Mouse (Mus musculus): Measurements from ENCODE around the gene Myo9a.

Myo9a gene

GRCm38 (mm10) chr9:59750267-59751065 is at the start of gene Myo9a, which contains the start of gene Senp8:
Gene Myo9a (plus strand): TSS chr9:59750896.
Gene Senp8 (minus strand): TSS chr9:59750710.
- DNase-seq: peak; percentile 99 to 100

DNA sequence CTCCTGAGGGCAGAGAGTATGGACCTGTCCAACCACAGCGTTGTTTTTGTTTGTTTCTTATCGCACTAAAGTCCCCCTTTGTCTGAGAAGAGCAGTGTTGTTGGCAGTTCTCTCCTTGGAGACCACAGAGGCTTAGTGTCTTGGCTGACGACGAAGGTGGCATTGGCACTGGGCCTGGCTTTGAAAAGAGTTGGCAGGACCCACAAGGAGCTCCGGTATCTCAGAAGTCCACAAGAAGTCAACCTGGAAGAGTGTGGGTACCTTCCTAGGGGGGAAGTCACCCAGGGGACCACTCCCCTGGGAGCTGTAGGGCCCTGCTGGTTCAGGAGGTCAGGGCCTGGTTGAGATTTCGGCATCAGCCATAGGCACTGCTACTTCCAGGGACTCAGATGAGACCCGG is 49.6 kb upstream of the Myo9a start:
- DNase-seq: peak in 1 of 2 experiments; percentile 52

DNA sequence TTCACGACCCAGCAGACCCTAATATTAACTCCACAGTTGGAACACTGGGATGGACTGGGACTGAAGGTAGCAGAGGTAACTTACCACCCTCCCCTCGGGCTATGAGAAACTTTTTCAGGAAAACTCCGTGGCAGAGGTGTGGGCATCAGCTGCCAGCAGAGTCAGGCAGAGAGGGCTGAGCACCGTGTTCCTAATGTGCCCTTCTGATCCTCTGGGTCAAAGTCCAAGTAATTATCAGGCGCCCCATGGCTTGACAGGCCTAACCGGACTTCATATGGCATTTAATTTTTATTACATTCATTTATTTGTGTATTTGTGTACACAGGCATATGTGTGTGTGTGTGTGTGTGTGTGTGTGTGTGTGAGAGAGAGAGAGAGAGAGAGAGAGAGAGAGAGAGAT is 47.6 kb upstream of the Myo9a start:
- DNase-seq: no peak

GRCm38 (mm10) chr9:59706850-59707825 is 43.6 kb upstream of the Myo9a start:
- DNase-seq: peak; percentile 57 to 84

DNA sequence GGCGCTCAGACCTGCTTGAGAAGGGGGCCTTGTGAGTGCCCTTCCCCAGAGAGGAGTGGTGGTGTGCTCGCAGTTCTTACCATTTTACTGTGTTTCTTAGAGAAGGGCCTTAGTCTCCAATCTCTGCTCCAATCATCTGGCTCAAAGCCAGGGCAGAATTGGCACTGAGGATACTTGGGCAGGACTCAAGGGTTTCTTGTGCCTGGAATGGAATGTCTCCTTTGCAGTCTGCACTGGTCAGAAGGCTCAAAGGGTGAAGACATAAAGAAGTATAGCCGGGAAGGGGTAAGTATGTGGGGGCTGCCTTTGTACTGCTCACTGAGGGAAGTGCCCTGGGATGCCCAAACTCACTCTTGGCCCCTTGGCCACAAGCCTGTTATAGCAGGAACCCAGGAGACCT is 41.5 kb upstream of the Myo9a start:
- DNase-seq: peak; percentile 84 to 88

GRCm38 (mm10) chr9:59716275-59716898 is 34.3 kb upstream of the Myo9a start:
- DNase-seq: peak; percentile 38 to 71

- peak; percentile 39 to 74 for DNase-seq
Measured at GRCm38 (mm10) chr9:59718237-59718636, 32.5 kb upstream of the Myo9a start.

DNA sequence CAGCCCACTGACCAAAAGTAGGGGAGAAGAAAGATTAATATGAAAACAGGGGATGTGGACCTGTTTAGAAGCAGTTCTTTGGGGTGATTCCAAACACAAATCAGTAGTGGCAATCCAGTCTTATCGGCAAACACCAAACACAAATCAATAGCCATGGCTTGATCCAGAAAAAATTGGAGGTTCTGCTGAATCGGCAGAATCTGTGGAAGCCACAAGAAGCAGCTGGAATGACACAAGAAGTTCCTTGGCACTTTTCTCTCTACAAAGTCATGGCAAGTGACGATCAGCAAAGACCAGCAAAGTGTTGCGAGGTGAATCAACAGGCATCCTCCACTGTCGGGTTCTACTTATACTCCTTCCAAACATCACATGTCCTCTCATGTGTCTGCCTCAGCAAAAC is 29.6 kb upstream of the Myo9a start:
- no peak for DNase-seq

- DNase-seq: peak; percentile 54 to 79
Measured at GRCm38 (mm10) chr9:59723096-59723657, 27.5 kb upstream of the Myo9a start.

DNA sequence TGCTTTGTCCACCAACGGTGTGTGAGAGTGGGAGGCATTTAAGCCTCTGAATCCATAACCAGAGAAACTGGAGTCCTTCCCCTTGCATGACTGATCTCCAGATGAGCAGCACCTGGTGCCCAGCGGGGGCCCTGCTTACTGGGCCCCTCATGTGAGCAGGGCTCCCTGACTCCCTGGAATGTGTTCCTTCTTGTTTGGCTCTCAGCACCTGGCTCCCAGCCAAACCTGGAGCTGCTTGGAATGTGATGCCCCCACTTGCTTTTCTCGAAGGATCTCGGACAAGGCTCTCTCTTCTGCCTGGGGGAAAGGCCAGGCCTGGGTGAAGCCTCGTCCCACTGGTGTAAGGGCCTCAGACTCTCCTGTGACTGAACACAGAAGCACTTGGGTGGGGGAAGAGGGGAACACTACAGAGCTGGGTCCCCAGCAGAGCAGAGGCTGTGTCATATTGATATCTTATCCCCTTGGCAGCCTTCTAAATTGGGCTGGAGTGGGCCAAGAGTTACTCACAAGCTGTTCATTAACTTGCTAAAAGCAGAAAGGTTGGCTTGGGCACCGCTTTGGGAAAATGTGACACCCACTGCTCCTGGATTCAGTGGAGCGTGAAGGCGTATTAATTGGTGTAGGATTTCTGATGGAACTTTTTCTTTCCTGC is 26.8 kb upstream of the Myo9a start:
- DNase-seq: peak; percentile 67 to 83

DNA sequence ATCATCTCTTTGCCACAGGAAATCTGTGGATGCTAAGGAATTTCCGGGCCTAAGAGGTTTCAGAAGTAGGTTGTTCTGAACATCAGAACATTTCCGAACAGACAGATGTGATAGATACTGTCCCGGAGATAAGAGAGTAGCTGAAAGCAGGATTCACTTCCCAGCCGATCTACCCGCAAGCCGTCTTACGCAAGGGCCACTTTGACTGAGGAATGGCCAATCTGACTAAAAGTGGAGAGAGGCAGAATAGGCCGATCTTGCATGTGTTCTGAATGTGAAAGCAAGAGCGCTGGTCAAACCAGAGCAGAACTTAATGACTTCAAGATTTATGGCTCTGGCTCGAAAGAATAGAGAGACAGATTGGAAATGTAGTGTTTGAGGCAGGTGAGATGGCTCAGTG is 25.2 kb upstream of the Myo9a start:
- DNase-seq: peak in 1 of 2 experiments; percentile 22

DNA sequence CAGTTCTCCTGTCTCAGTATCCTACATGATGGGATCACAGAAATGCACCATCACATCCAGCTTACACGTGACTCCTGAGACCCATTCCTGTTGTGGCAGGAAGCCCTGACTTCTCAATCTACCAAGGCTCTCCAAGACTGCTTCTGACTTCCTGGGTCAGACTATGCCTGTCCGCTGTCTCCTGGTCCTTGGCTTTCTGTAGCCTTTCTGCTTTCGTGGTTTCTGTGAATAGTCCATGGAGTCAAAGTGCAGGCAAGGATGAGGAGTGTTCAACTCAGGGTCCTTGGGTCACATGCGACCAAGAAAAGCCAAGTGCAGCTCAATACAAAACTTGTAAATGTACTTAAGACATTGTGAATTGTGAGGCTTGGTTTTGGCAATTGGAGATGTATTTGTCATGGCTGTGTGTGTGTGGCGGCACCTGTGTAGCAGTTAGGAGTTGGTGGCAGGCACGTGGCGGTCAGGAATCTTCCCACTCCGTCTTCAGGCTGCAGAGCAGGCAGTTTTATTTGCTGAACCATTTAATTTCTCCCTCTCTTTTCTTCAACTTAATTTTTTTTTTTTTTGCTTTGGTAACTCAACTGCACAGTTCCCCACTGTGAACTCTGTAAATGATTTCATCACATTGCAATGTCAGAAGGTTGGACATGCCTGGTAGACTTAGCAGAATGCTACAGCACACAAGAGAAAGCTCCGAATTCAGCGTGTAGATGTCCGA is 23.0 kb upstream of the Myo9a start:
- DNase-seq: no peak

GRCm38 (mm10) chr9:59731136-59731535 is 19.6 kb upstream of the Myo9a start:
- DNase-seq: no peak

- DNase-seq: no peak
Measured at GRCm38 (mm10) chr9:59733075-59733474, 17.6 kb upstream of the Myo9a start.

- DNase-seq: no peak
Measured at GRCm38 (mm10) chr9:59735394-59735793, 15.3 kb upstream of the Myo9a start.

- no peak for DNase-seq
Measured at GRCm38 (mm10) chr9:59740593-59740992, 10.1 kb upstream of the Myo9a start.

- no peak for DNase-seq
Measured at GRCm38 (mm10) chr9:59743903-59744302, 6.8 kb upstream of the Myo9a start.

DNA sequence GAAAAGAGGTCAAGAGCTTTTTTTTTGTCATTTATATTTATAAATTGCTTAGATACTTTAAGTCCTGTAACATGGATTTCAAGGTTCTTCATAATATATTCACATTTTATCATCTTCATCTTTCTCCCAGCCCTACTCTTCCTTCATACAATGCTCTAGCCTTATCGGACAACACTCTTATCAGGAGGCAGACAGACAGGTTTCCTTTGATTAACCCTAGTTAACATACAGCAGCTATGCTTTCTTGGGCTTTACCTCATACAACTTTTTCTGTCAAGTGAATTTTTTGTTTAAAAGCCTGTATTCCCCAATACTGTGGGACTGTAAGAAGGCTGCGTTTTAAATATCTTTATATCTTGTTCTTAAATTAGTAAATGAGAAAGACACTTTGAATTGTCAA is 2.3 kb upstream of the Myo9a start:
- no peak for DNase-seq

DNA sequence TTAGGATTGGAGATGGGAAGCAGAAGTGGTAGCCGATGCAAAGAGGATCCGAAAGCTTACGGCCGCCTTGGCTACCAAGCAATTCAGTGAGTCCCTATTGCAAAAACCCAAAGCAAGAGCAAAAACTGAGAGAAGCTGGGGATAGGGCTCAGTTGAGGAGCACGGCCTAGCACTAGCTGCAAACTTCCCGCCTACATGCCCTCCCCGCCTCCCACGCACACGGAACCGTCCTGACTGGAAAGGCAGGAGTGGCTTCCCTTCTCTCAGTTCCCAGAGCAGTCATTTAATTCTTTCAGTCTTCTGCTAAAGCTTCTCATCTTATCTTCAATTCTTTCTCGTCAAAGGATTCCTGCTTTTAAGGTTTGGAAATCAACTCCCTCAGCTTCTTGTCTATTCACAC is 1.7 kb upstream of the Myo9a start:
- peak in 1 of 2 experiments; percentile 25 for DNase-seq

DNA sequence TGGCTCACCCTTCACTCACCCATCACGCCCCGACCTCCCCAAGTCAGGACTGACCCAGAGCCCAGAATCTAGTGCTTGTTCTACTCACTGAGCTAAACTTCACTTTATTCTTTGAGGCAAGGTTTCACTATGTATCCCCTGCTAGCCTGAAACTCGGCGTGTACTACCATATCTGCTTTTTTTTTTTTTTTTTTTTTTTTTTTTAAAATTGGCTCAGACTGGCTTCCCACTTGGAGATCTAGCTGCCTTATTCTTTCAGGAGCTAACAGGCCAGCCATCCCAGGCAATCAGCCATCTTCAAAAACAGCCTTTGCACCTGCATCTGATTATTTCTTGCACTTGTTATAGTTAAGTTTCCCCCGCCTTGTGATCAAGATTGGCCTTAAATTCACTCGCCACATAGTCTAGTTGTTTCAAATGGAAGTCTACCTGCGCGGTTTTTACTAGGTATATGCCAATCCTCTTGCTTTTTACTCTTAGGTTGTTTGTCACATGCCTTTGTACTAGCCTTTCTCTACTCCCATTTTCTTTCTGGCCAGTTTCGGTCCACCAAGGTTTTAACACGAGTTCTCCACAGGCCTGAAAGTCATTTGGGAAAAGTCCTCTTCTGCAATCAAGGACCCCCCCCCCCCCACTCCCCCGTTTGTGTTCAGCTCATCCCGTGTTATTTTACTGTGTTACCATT is 973 bp upstream of the Myo9a start:
- DNase-seq: no peak

DNA sequence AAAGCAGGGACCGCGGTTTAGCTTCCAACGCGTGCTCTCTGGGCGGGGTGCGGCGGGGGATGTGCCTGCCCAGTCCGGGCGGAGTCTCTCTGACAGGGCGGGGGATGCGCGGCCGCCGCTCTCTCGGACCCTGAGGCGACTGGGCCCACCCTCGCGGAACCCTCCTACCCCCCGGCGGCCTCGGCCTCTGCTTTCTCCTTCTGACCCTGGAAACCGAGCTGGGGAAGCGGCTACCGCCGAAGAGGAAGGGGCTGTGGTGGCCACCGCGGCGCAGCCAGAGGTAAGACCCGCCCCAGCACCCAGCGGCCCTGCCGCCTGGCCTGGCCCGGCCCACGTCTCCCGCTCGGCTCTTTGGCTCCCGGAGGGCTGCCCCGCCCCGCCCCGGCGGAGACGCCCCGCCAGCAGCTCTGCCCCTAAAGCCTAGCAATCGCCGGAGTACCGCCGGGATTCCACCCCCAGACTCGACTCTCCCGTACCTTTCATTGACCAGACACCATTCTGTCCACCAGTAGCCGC is 428 bp downstream of the Myo9a start:
- DNase-seq: peak; percentile 92 to 95
